Mouse (Mus musculus): ENCODE measurements around the gene Zfp526. TPM values are rescaled to one million over a fixed set of nuclear protein-coding genes. Genes with fewer than 3 reads are reported as not detected.

Zfp526 gene
- polyA plus RNA-seq, 2 experiments: 2.1 to 4.9 TPM

- 65% methylated on average over 10 of the region's 10 CpGs for WGBS (ENCODE audit: insufficient replicate concordance)
- ATAC-seq (ENCODE audit: insufficient read depth) (no peak), DNase-seq (ENCODE audit: low read depth in 3 of 3, low spot score in 3 of 3) (no peak)
- Histone ChIP-seq H3K9ac (replicated peaks) (peak overlapping the region; percentile 89), H3K4me3 (ENCODE audit: insufficient read depth in 1 of 2, low read depth in 2 of 2, low read length in 2 of 2) (peak overlapping the region; percentile 82 to 99), H3K36me3 (replicated peaks; ENCODE audit: control insufficient read depth, insufficient read depth, low read depth) (peaks cover 55% of the 10 kb centered on the region), H3K27me3 (ENCODE audit: control insufficient read depth, insufficient read depth, low read length) (no peaks in the 10 kb centered on the region), H3K4me1 (replicated peaks; ENCODE audit: control insufficient read depth in 2 of 2, insufficient read depth in 2 of 2, low read length in 1 of 2) (peaks cover 32 to 33% of the 10 kb centered on the region in 2 experiments), H3K9me3 (ENCODE audit: control insufficient read depth, low read length) (no peaks in the 10 kb centered on the region), H3K4me2 (ENCODE audit: low read depth) (peak overlapping the region; percentile 98), H3K27ac (peak overlapping the region; percentile 99)
- TF ChIP-seq CTCF (IDR thresholded peaks at IDR 0.05; ENCODE audit: low read depth): no peak
- TF ChIP-seq EP300 (IDR thresholded peaks at IDR 0.05; ENCODE audit: low read depth): peak; percentile 52
These were observed 1.2 kb downstream of the Zfp526 start for GRCm38 (mm10) chr7:25222275-25222967.

GRCm38 (mm10) chr7:25227523-25228300, 6.5 kb downstream of the Zfp526 start:
- H3K36me3 ChIP-seq (replicated peaks; ENCODE audit: control insufficient read depth, insufficient read depth, low read depth): peaks cover 97% of the 10 kb centered on the region
- no peak overlapping the region for H3K9ac ChIP-seq (replicated peaks)
- DNase-seq (ENCODE audit: low read depth in 3 of 3, low spot score in 3 of 3) (no peak), ATAC-seq (ENCODE audit: insufficient read depth) (no peak)
- no peak overlapping the region for H3K4me2 ChIP-seq (ENCODE audit: low read depth)
- H3K27ac ChIP-seq: no peak overlapping the region
- 75% methylated on average over 1 of the region's 1 CpGs for WGBS (ENCODE audit: insufficient replicate concordance)
- peaks cover 5 to 6% of the 10 kb centered on the region in 2 experiments; a peak in 3 of 4 replicates for H3K4me1 ChIP-seq (replicated peaks; ENCODE audit: control insufficient read depth in 2 of 2, insufficient read depth in 2 of 2, low read length in 1 of 2)
- TF ChIP-seq EP300 (IDR thresholded peaks at IDR 0.05; ENCODE audit: low read depth) (no peak), CTCF (IDR thresholded peaks at IDR 0.05; ENCODE audit: low read depth) (no peak)
- H3K4me3 ChIP-seq (ENCODE audit: insufficient read depth in 1 of 2, low read depth in 2 of 2, low read length in 2 of 2): no peak overlapping the region
- no peaks in the 10 kb centered on the region for H3K9me3 ChIP-seq (ENCODE audit: control insufficient read depth, low read length)
- no peaks in the 10 kb centered on the region for H3K27me3 ChIP-seq (ENCODE audit: control insufficient read depth, insufficient read depth, low read length)

- 78% methylated on average over 9 of the region's 9 CpGs for WGBS (ENCODE audit: insufficient replicate concordance)
- Histone ChIP-seq H3K4me1 (replicated peaks; ENCODE audit: control insufficient read depth in 2 of 2, insufficient read depth in 2 of 2, low read length in 1 of 2) (peaks cover 0 to 6% of the 10 kb centered on the region in 2 experiments; a peak in 2 of 4 replicates), H3K4me3 (ENCODE audit: insufficient read depth in 1 of 2, low read depth in 2 of 2, low read length in 2 of 2) (no peak overlapping the region), H3K4me2 (ENCODE audit: low read depth) (no peak overlapping the region), H3K9ac (replicated peaks) (no peak overlapping the region), H3K36me3 (replicated peaks; ENCODE audit: control insufficient read depth, insufficient read depth, low read depth) (peaks cover 87% of the 10 kb centered on the region), H3K9me3 (ENCODE audit: control insufficient read depth, low read length) (no peaks in the 10 kb centered on the region), H3K27me3 (ENCODE audit: control insufficient read depth, insufficient read depth, low read length) (no peaks in the 10 kb centered on the region), H3K27ac (no peak overlapping the region)
- TF ChIP-seq CTCF (IDR thresholded peaks at IDR 0.05; ENCODE audit: low read depth) (no peak), EP300 (IDR thresholded peaks at IDR 0.05; ENCODE audit: low read depth) (no peak)
- DNase-seq (ENCODE audit: low read depth in 3 of 3, low spot score in 3 of 3) (no peak), ATAC-seq (ENCODE audit: insufficient read depth) (no peak; the same call in 1 of the 2 replicates)
These were observed 9.6 kb downstream of the Zfp526 start for GRCm38 (mm10) chr7:25230690-25231285.

- WGBS (ENCODE audit: insufficient replicate concordance): 55% methylated on average over 5 of the region's 5 CpGs
- H3K4me2 ChIP-seq (ENCODE audit: low read depth): no peak overlapping the region
- ATAC-seq (ENCODE audit: insufficient read depth): no peak
- H3K27ac ChIP-seq: no peak overlapping the region
- no peak overlapping the region for H3K9ac ChIP-seq (replicated peaks)
- DNase-seq (ENCODE audit: low read depth in 3 of 3, low spot score in 3 of 3): no peak
- no peaks in the 10 kb centered on the region for H3K9me3 ChIP-seq (ENCODE audit: control insufficient read depth, low read length)
- no peaks in the 10 kb centered on the region for H3K27me3 ChIP-seq (ENCODE audit: control insufficient read depth, insufficient read depth, low read length)
- peaks cover 73% of the 10 kb centered on the region for H3K36me3 ChIP-seq (replicated peaks; ENCODE audit: control insufficient read depth, insufficient read depth, low read depth)
- H3K4me1 ChIP-seq (replicated peaks; ENCODE audit: control insufficient read depth in 2 of 2, insufficient read depth in 2 of 2, low read length in 1 of 2): peaks cover 9 to 12% of the 10 kb centered on the region in 2 experiments
- TF ChIP-seq CTCF (IDR thresholded peaks at IDR 0.05; ENCODE audit: low read depth): no peak
- TF ChIP-seq EP300 (IDR thresholded peaks at IDR 0.05; ENCODE audit: low read depth): no peak
- no peak overlapping the region for H3K4me3 ChIP-seq (ENCODE audit: insufficient read depth in 1 of 2, low read depth in 2 of 2, low read length in 2 of 2)
These were observed 10.9 kb downstream of the Zfp526 start for GRCm38 (mm10) chr7:25232101-25232648.

Data from liver, embryonic 14.5 days (tissue).